Mouse (Mus musculus) layer of hippocampus, adult 11-12 months (tissue): ENCODE measurements around the gene Tff3.
A peak's percentile ranks its signal among the peaks of the same experiment; 100 is the strongest.

Source experiments
- DNase-seq: peaks from one replicate; pipeline ENCODE4 v3.0.0; 2022; ENCODE audit warnings: low spot score

Tff3 gene

DNA sequence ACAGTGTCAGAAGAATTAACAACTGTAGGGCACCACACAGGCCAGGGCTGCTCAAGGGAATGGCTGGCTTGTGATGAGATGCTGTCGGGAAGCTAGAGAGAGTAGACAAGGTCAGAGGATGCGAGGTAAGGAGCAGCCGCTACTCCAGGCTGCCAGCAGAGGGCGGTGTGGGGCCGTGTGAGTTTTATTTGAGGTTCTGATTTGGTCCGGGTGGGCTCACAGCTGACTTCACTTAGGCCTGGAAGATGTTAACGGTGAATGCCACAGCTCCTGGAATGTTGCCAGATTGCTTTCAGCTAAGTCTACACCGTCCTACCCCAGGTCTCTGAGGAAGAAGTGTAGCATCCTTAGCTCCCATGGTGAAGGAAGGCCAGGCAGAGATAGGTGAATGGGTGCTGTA, 7.5 kb downstream of the Tff3 start:
- DNase-seq = no peak

- peak; percentile 90 for DNase-seq
These were observed 10.0 kb downstream of the Tff3 start for GRCm38 (mm10) chr17:31119429-31119828.

DNA sequence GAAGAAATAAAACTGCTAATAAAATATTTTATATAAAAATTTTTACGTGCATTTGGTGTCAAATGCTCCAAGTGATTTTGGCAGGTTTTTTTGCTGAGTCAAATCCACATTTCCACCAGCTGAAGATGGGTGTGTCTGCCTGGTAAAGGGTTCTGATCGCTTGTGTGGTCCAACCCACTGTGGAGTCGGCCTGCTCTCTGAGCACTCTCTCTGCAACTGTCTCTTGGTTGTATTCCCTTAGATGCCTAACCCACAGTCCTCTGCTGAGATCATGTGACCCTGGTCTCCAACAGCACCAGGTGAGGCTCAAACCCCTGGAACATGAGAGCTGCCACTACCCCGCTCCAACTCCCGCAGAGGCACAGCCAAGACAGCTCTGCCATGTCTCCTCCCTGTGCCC, 11.5 kb downstream of the Tff3 start:
- DNase-seq = no peak

- no peak for DNase-seq
These were observed 13.4 kb downstream of the Tff3 start for GRCm38 (mm10) chr17:31116063-31116462.

DNA sequence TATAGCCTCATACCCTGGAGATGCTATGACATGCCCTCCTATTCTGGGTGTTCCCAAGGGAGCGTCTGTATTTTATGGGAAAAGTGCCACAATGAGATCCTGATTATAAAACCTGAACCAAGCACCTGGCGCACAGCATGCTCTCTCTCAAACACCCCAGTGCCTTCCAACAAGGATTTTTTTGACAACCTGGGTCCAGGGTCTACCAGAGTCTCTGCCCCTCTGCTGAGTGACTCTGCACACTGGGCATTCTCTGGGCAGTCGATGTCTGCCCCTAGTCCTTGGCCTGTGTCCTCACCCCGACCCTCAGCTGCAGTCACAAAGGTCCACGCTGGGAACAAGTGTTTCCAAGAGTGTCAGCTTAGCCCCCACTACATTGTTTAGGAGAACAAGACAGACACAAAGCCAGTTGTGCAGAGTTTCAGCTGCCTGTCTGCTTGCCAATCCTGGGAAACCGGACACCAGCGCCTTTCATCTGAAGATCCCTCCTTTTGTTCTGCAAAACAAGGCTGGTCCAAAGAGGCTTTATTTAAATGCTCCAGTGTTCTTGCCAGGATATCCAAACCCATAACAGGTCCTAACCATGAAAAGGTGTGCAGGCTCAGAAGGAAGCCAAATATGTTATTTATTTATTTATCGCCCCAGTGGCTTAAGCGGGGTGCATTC, 16.1 kb downstream of the Tff3 start:
- peak; percentile 52 for DNase-seq

- DNase-seq = no peak
These were observed 21.1 kb downstream of the Tff3 start for GRCm38 (mm10) chr17:31108388-31108787.

DNA sequence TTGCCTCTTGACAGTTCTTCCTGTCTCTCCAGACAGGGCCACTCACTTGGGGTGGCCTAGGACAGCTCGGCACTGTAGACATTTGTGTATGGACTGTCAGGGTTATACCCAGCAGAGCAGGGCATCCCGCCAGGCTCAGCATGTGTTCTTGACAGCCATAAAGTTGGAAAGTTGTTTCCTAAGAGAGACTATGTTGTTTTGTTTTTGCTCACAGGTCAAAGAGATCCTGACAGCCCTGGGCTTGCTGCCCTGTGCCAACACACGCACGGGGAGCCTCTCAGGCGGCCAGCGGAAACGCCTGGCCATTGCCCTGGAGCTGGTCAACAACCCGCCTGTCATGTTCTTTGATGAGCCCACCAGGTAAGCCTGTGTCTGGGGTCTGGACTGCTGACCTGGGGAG, 25.6 kb downstream of the Tff3 start:
- DNase-seq = no peak

GRCm38 (mm10) chr17:31103007-31103570, 26.4 kb downstream of the Tff3 start:
- no peak for DNase-seq

DNA sequence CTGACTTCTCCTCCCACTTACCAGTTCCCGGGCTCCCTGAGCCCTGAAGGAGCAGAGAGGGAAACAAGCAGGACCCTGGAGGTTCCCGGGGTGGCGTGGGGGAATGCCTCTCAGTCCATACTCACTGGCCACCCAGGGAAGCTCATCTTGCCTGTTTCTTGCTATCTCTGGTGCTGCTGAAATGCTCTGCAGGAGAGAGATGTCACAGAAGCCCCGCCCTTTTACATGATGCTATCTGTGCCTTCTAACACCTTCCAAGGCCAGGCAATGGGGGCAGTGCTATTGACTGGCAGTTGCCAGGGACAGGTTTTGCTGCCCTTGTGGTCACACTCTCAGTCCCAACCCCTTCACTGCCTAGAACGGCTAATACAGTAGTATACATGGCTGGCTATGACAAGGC, 30.7 kb downstream of the Tff3 start:
- no peak for DNase-seq

DNA sequence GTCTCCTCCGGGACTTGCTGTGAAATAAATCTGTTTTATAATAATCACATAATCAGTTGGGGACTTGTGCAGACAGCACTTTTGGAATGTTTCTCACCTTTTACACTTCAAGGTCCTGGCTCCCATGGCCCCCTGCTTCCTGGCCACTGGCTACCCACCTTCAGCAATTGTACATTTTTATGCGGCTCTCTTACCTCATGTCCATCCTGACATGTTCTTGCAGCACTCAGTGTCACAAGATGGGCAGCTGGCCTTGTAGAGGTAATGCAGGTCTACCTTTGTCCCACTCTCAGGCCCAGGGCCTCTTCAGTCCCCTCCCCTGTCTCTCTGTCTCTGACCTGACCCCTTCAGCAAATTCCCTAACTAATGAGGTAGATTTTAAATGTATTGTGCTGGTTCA, 32.6 kb downstream of the Tff3 start:
- no peak for DNase-seq

- no peak for DNase-seq
These were observed 33.9 kb downstream of the Tff3 start for GRCm38 (mm10) chr17:31095570-31095969.

GRCm38 (mm10) chr17:31094781-31095180, 34.7 kb downstream of the Tff3 start:
- no peak for DNase-seq

- no peak for DNase-seq
These were observed 38.3 kb downstream of the Tff3 start for GRCm38 (mm10) chr17:31091023-31091735.

DNA sequence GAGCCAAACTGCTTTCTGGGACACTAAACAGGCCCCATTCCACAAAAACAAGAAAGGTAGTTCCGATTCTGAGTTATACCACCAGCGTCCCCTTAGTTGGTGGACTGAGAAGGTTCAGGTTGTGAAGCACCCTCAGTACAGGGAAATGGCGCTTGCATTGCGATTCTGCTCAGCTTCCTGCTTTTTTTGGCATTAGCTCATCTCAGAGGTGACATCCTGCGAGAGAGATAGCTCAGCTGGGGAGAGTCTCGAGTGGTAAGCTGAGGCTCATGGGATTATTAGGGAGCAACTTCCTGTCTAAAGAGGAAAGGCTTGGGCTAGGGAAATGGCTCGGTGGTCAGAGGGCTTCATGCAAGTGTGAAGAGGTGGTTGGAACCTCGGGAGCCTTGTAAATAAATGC, 39.6 kb downstream of the Tff3 start:
- DNase-seq = no peak

- no peak for DNase-seq
These were observed 40.7 kb downstream of the Tff3 start for GRCm38 (mm10) chr17:31088711-31089110.

DNA sequence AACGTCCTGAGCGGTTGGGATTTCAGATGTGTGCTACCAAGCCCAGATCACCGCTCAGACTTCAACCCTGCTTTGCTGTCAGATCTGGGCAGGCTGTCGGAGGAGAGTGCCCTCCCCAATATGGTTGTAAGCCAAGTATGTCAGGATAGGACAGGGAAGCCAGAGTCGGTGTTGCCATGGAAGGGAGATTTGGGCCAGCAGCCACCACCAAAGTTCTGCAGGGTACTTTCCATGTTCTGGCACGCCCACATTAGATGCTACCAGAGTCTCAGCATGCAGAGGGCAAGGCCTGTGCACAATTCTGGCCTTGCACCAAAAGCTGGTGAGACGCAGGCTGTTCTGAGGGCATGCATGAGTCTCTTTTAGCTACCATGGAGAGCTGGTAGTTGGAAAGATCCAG, 43.2 kb downstream of the Tff3 start:
- peak; percentile 39 for DNase-seq

GRCm38 (mm10) chr17:31085519-31085918, 43.9 kb downstream of the Tff3 start:
- no peak for DNase-seq

DNA sequence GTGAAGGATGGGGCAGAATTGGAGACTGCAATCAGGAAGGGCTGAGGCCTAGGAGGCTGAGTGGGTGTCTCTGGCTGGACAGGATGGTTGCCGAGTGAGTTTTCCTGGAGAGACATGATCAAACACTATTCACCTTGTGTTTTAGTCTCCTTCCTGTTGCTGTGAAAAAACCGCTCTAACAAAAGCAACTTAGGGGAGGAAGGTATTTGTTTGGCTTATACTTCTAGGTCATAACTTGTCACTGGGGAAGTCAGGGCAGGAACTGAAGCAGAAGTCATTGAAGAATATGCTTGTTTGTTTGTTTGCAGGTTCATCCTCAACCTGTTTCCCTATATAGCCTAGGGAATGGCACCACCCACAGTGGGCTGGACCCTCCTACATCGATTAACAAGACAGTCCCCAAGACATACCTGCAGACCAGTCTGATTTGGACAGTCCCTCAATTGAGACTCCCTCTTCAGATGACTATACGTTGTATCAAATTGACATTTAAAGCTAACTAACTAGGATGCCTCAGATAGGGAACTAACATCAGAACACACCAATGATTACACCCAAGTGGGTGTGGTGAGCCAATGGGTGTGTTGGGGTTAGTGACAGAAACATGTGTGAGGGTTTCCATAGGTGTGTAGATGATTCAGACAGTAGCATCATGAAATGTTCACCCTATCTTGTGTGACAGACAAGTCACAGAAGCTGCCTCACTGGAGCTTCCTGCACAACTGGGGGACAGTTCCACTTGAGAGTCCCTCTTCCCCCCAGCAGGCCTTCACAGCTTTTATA, 47.0 kb downstream of the Tff3 start:
- DNase-seq = no peak

- DNase-seq = no peak
These were observed 50.2 kb downstream of the Tff3 start for GRCm38 (mm10) chr17:31079078-31079840.

DNA sequence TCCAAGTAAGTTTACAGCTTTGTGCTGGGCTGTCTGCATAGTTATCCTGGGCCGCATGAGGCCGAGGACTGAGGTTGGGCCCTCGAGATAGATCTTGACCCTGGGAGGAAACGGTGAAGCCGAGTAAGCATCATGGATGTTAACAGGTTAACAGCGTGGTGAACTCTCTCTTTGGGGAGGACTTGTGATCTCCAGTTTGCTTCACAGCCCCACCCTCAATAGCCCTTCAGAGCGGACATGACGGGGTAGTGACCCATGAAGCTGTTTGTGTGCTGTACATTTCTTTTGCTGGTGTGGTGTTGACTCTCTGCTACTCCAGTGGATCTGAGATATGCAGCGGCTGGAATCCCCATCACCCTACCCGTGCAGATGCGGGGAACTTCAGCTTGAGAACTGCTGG, 50.9 kb downstream of the Tff3 start:
- DNase-seq = no peak

DNA sequence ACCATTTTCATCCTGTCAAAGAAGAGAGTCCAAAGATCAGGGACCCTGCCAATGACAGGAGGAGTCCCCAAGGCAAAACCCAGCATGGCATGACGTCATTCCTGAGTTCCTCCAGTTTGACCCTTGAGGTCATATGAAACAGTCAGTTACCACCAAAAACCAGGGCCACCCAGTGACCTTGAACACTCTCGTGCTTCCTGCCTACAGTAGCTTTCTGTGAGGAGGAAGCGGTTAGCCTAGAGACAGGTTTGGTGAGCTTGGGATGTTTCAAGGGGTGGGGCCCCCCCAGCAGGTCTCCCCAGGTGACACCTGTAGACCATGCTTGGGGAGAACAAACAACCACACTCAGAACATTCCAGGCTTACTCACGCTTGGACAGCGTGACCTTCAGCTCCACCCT, 51.9 kb downstream of the Tff3 start:
- no peak for DNase-seq

DNA sequence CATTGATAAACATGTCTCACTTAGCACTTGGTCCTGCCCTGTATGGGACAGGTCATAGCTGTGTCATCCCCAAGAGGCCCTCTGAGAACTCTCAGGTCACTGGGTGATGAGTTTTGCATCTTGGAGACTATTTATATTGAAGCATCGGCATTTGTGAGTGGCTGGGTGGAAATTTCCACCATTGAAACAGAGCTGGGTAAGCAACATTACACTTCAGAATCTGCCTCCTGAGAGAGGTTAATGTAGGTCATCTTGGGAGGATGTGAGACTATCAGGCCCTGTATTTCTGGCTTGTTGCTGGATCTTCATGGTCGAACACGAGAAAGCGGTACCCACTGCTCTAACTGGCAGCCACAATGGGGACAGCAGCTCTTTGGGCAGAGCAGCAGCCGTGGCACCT, 54.0 kb downstream of the Tff3 start:
- DNase-seq = no peak
